Mouse (Mus musculus): Measurements from ENCODE around the gene Ccnk. TPM values are rescaled to one million over a fixed set of nuclear protein-coding genes. Genes with fewer than 3 reads are reported as not detected.

The Ccnk gene
- polyA plus RNA-seq, 1 experiment from 2014 or later: 3.4 TPM

DNA sequence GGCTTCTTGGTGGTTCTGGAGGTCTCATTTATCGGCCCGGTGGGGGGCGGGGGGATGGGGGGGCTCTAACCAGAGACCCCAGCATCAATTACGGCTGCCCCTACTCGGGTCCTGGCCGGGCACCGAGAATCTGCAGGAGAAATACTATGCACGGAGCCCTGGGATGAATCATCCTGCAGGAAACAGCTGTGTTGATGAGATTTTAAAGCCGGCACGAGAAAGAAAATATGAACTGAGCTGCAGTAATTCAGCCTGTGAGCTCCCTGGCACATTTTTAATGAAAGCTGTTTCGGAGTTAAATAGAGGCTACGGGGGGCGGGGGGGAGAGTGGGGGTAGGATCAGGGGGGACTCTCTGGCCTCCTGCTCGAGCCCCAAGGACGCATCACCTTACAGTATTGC is 39.8 kb downstream of the Ccnk start:
- H3K9me3 ChIP-seq (replicated peaks): no peaks in the 10 kb centered on the region
- no peaks in the 10 kb centered on the region for H3K36me3 ChIP-seq
- WGBS: 81% methylated on average over 15 of the region's 15 CpGs
- H3K27ac ChIP-seq: peak overlapping the region; percentile 65; the same call in 1 of the 2 replicates
- H3K4me3 ChIP-seq: no peak overlapping the region
- no peak for DNase-seq (ENCODE audit: low spot score)
- H3K4me1 ChIP-seq: peaks cover 87% of the 10 kb centered on the region
- peaks cover 17% of the 10 kb centered on the region; the same call in 1 of the 2 replicates for H3K27me3 ChIP-seq (ENCODE audit: low read depth, poor library complexity, severe bottlenecking)

DNA sequence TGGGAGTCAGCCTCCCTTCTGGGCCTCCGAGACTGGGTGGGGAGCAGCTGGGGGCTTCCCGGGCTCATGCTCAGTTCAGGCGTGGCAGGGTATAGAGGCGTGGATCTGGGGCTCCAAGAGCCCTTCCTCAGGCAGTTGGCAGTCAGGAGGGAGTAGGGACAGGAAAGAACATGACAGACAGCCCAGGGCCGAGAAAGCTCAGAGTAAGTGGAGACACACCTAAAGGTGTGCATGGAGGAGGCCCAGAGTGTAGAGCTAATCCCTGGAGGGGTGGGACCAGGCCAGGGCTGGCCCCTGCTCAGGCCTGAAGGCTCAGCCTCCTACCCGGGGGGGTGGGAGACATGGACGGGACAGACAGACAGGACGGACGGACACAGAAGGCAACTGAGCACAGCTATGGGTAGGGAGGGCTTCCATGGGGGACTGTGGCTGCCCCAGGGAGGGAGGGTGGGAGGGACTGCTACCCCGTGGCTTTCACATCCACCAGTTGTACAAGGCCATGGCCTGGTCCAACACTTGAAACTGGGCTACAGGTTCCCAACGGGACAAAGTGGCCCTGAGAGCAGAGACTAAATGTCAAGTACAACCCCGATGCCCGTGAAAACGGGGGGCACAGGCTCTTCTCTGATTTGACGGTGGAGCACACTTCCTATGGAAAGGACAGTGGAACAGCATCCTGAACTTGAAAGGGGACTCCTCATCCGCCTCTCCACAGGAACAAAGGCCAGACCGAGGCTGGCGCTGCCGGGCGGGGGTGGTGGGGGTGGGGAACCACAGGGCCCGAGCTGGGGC is 40.6 kb downstream of the Ccnk start:
- no peak overlapping the region for H3K4me3 ChIP-seq
- no peaks in the 10 kb centered on the region for H3K36me3 ChIP-seq
- DNase-seq (ENCODE audit: low spot score): no peak
- no peaks in the 10 kb centered on the region for H3K9me3 ChIP-seq (replicated peaks)
- peaks cover 87% of the 10 kb centered on the region for H3K4me1 ChIP-seq
- WGBS: 80% methylated on average over 21 of the region's 21 CpGs
- H3K27ac ChIP-seq: peak overlapping the region; percentile 65
- H3K27me3 ChIP-seq (ENCODE audit: low read depth, poor library complexity, severe bottlenecking): peaks cover 17% of the 10 kb centered on the region; the same call in 1 of the 2 replicates

DNA sequence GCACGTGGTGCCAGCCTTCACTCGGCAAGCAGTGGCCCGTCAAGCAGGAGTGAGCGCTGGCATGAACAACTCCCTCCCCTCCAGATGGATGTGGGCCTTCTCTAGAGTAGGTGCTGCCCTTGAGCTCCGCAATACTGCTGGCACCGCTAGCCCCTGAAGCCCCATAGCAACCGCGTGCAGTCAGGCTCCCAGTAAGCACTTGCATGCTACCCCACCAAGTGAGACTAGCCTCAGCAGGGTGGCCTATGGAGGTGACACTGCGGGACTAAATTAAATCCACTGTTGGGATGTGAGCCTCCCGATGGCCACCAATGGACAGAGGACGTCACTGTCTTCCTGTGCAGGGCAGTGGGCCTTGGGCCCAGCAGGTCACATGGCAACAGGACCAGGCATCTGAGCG is 41.2 kb downstream of the Ccnk start:
- H3K9me3 ChIP-seq (replicated peaks): no peaks in the 10 kb centered on the region
- no peaks in the 10 kb centered on the region for H3K36me3 ChIP-seq
- DNase-seq (ENCODE audit: low spot score): no peak
- H3K4me1 ChIP-seq: peaks cover 88% of the 10 kb centered on the region
- WGBS: 69% methylated on average over 12 of the region's 12 CpGs
- H3K27ac ChIP-seq: peak overlapping the region; percentile 3; the same call in 1 of the 2 replicates
- peaks cover 17% of the 10 kb centered on the region; the same call in 1 of the 2 replicates for H3K27me3 ChIP-seq (ENCODE audit: low read depth, poor library complexity, severe bottlenecking)
- no peak overlapping the region for H3K4me3 ChIP-seq

DNA sequence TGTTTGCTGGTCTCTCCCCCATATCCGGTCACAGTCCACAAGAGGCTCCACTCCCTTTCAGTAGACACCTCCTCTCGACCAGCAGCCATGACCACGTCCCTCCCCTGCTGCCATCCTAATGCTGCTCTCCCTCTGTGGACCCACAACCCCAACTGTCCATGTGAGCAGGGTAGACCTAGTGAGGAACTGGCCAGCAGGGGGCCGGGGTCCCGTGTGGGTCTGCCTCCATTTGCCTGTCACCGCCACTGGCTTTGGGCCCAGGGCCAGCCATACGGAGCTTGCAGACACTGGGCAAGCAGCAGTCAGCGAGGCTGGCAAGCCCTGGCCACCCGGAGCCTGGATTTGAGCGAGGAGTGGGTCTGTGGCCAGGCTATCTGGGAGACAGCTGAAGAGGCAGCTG is 41.8 kb downstream of the Ccnk start:
- no peaks in the 10 kb centered on the region for H3K36me3 ChIP-seq
- H3K4me3 ChIP-seq: no peak overlapping the region
- DNase-seq (ENCODE audit: low spot score): no peak
- 58% methylated on average over 10 of the region's 10 CpGs for WGBS
- no peaks in the 10 kb centered on the region for H3K9me3 ChIP-seq (replicated peaks)
- peak overlapping the region; percentile 44; the same call in 1 of the 2 replicates for H3K27ac ChIP-seq
- peaks cover 91% of the 10 kb centered on the region for H3K4me1 ChIP-seq
- peaks cover 17% of the 10 kb centered on the region; the same call in 1 of the 2 replicates for H3K27me3 ChIP-seq (ENCODE audit: low read depth, poor library complexity, severe bottlenecking)

DNA sequence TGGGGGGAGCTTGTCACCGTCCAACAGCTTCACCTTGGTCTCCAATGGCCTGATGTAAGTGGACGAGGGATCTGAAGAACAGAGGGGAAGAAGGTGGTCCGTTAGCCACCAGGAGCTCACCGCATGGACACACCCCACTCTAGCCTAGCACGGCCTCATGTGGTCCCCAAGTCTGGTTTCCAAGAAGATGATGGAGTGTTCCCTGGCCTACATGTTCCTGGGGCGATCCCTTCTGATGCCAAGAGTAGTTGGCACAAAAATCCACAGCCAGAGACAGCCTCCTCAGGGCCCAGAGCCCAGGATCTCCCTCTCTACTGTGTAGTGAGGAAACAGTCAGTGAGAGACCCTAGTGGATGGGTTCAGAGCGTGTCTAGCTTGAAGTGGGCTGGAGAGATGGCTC is 42.3 kb downstream of the Ccnk start:
- Histone ChIP-seq H3K27ac (no peak overlapping the region), H3K9me3 (replicated peaks) (no peaks in the 10 kb centered on the region), H3K4me3 (no peak overlapping the region), H3K36me3 (no peaks in the 10 kb centered on the region), H3K4me1 (peaks cover 91% of the 10 kb centered on the region), H3K27me3 (ENCODE audit: low read depth, poor library complexity, severe bottlenecking) (peaks cover 17% of the 10 kb centered on the region; the same call in 1 of the 2 replicates)
- no peak for DNase-seq (ENCODE audit: low spot score)
- WGBS: 93% methylated on average over 7 of the region's 7 CpGs

DNA sequence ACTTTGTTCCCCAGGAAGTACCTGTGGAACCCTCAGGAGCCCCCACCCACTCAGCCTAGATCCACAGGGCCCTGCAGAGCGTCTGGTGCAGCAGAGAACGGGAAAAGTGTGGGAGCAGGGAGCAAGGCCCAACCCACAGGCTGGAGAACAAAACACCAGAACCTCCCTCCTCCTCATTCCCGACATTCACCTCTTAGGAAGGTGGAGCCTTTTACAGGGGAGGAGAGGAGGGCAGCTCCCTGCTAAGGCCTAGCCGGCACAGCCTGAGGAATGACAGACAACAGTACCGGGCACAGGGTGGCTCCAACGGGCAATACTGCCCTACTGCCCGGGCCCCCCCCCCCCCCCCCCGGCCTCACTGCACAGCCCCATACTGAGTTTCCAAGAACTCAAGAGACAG is 44.0 kb downstream of the Ccnk start:
- DNase-seq (ENCODE audit: low spot score): no peak
- H3K27me3 ChIP-seq (ENCODE audit: low read depth, poor library complexity, severe bottlenecking): peaks cover 17% of the 10 kb centered on the region; the same call in 1 of the 2 replicates
- no peak overlapping the region for H3K27ac ChIP-seq
- H3K9me3 ChIP-seq (replicated peaks): no peaks in the 10 kb centered on the region
- no peak overlapping the region for H3K4me3 ChIP-seq
- no peaks in the 10 kb centered on the region for H3K36me3 ChIP-seq
- 55% methylated on average over 7 of the region's 8 CpGs for WGBS
- H3K4me1 ChIP-seq: peaks cover 88% of the 10 kb centered on the region

DNA sequence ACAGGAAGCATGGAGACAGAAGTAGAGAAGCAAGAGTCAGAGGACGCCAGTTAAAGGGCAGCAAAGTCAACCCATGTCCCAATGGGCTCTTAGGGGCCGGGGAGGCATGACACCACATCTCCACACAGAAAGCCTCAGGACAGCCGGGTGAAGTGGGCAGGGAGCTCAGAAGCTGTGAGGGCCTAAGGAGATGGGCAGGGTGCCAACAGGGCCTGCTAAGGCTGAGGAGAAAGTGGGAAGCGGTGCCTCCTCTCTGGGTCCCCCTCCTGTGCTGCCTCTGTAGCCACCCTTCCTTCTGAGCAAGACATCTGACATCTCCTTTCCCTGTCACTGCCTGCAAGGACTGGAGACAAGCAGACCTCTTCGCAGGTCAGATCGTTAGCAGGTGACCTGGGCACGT is 46.4 kb downstream of the Ccnk start:
- peaks cover 75% of the 10 kb centered on the region for H3K4me1 ChIP-seq
- no peaks in the 10 kb centered on the region for H3K9me3 ChIP-seq (replicated peaks)
- H3K4me3 ChIP-seq: no peak overlapping the region
- peaks cover 13% of the 10 kb centered on the region; the same call in 1 of the 2 replicates for H3K27me3 ChIP-seq (ENCODE audit: low read depth, poor library complexity, severe bottlenecking)
- WGBS: 83% methylated on average over 7 of the region's 7 CpGs
- H3K36me3 ChIP-seq: no peaks in the 10 kb centered on the region
- H3K27ac ChIP-seq: no peak overlapping the region
- no peak for DNase-seq (ENCODE audit: low spot score)

DNA sequence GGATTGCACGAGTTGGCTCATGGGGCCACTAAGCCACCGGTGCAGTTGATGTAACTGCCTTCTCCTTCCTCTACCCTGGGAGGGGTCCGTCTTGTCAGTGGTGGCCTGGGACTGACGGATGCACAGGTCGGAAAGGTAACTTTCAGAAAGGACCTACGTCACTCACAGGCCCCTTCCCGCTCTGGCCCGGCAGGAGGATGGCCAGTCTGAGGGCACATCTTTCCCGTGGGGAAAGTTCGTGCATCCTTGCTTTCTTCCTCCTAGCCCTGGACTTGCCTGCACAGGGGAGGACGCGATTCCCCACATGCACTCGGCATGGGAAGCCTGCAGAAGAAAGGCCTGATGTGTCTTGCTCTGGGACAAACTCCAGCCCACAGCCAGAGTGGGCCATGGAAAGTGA is 46.8 kb downstream of the Ccnk start:
- H3K27me3 ChIP-seq (ENCODE audit: low read depth, poor library complexity, severe bottlenecking): peaks cover 13% of the 10 kb centered on the region; the same call in 1 of the 2 replicates
- no peak overlapping the region for H3K4me3 ChIP-seq
- no peaks in the 10 kb centered on the region for H3K36me3 ChIP-seq
- H3K27ac ChIP-seq: no peak overlapping the region
- 79% methylated on average over 13 of the region's 13 CpGs for WGBS
- H3K4me1 ChIP-seq: peaks cover 75% of the 10 kb centered on the region
- DNase-seq (ENCODE audit: low spot score): no peak
- H3K9me3 ChIP-seq (replicated peaks): no peaks in the 10 kb centered on the region

DNA sequence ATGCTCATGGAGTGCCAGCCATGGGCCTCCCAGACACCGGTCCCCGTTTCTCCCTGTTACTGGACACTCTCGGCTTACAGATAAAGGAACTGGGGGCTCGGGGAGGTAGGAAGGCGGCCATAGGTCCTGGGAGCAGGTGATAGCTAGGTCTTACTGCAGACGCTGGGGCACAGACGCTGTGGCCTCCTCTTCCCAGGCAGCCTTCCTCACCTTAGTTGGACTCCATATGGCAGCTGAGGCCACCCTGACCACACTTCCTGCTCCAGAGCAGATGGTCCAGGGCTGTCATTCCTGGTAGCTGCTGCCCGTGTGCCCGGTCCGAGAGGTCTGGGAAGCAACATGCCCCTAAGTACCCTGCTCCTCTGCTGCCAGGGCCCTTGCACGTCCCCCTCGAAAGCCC is 47.6 kb downstream of the Ccnk start:
- Histone ChIP-seq H3K4me1 (peaks cover 76% of the 10 kb centered on the region), H3K9me3 (replicated peaks) (no peaks in the 10 kb centered on the region), H3K36me3 (no peaks in the 10 kb centered on the region), H3K4me3 (no peak overlapping the region), H3K27ac (no peak overlapping the region), H3K27me3 (ENCODE audit: low read depth, poor library complexity, severe bottlenecking) (peaks cover 13% of the 10 kb centered on the region; the same call in 1 of the 2 replicates)
- DNase-seq (ENCODE audit: low spot score): no peak
- WGBS: 88% methylated on average over 12 of the region's 12 CpGs

DNA sequence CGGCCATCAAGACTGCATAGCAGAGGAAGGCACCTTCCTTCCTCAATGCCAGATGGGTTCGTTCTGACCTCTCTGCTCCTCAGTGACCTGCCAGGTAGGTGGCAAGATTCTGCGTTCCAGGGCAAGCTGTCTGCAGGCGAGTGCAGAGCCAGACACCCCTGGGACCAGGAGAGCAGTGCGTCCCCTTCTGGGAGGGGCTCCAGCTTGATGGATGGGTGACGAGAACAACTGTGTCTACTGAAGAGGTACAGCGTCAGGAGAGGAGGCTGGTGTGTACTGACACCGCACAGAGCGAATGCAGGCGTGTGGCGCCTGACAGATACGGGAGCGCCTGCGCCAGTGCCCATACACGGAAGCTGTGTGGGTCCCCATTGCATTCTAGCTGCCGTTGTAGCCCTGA is 48.1 kb downstream of the Ccnk start:
- peaks cover 80% of the 10 kb centered on the region for H3K4me1 ChIP-seq
- H3K4me3 ChIP-seq: no peak overlapping the region
- DNase-seq (ENCODE audit: low spot score): no peak
- WGBS: 87% methylated on average over 16 of the region's 16 CpGs
- peaks cover 13% of the 10 kb centered on the region; the same call in 1 of the 2 replicates for H3K27me3 ChIP-seq (ENCODE audit: low read depth, poor library complexity, severe bottlenecking)
- no peaks in the 10 kb centered on the region for H3K36me3 ChIP-seq
- H3K27ac ChIP-seq: no peak overlapping the region
- no peaks in the 10 kb centered on the region for H3K9me3 ChIP-seq (replicated peaks)

DNA sequence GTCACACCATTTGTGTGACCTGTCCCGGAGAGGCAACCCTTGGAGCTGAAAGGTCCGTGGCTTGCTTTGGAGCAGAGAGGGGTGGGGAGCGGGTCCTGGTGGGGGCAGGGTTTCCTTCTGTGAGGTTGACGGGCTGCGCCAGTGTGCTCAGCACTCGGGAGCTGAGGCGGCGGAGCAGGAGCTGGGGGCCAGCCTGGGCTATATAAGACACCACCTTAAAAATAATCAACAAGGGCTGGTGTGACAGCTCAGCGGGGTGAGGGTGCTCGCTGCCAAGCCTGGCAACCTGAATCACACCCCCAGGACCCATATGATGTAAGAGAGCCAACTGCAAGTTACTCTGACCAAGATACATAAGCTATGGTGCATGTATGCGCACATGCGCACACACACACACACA is 50.7 kb downstream of the Ccnk start:
- WGBS: 77% methylated on average over 12 of the region's 12 CpGs
- Histone ChIP-seq H3K27me3 (ENCODE audit: low read depth, poor library complexity, severe bottlenecking) (peaks cover 19% of the 10 kb centered on the region), H3K27ac (no peak overlapping the region), H3K9me3 (replicated peaks) (no peaks in the 10 kb centered on the region), H3K36me3 (no peaks in the 10 kb centered on the region), H3K4me3 (no peak overlapping the region), H3K4me1 (peaks cover 79% of the 10 kb centered on the region)
- DNase-seq (ENCODE audit: low spot score): no peak

DNA sequence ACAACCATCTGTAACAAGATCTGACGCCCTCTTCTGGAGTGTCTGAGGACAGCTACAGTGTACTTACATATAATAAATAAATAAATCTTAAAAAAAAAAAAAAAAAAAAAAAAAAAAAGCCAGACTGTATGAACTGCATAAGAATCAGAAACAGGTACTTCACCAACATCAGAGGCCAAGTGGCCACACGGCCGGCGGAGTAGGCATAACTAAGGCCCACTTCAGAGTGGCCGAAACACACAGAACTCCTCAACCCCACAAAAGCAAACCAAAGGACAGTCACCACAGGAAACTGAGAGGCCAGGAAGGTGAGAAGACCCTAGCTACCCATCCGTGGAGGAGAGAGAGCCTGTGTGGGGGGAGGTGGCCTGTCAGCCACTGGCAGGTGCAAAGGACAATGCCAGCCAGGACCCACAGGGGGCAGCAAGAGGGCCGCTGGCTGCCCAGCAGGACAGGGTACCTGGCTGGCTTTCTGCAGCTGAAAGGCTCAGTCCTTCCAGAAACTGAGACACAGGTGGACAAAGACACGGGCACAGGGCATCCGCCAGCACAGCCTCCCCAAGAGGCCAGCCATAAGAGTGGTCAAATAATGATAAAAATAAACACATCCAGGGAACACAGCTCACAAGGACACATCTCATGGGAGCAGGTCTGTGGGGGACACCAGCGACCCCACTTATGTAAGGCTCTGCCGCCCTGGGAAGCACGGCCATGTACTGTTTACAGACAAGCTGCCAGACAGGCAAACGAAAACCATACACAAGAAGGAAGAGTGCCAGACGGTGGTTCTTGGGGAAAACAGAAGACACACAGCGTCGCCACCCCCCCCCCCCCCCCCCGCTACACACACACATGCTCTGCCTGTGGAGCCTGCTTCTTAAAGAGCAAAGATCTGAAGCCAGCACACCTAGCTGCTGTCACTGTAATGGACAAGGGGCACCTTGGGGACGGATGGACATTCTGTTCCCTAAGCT is 51.7 kb downstream of the Ccnk start:
- H3K4me3 ChIP-seq: no peak overlapping the region
- H3K36me3 ChIP-seq: no peaks in the 10 kb centered on the region
- peaks cover 29% of the 10 kb centered on the region for H3K27me3 ChIP-seq (ENCODE audit: low read depth, poor library complexity, severe bottlenecking)
- H3K27ac ChIP-seq: no peak overlapping the region
- no peak for DNase-seq (ENCODE audit: low spot score)
- 69% methylated on average over 17 of the region's 18 CpGs for WGBS
- H3K9me3 ChIP-seq (replicated peaks): no peaks in the 10 kb centered on the region
- peaks cover 76% of the 10 kb centered on the region for H3K4me1 ChIP-seq

DNA sequence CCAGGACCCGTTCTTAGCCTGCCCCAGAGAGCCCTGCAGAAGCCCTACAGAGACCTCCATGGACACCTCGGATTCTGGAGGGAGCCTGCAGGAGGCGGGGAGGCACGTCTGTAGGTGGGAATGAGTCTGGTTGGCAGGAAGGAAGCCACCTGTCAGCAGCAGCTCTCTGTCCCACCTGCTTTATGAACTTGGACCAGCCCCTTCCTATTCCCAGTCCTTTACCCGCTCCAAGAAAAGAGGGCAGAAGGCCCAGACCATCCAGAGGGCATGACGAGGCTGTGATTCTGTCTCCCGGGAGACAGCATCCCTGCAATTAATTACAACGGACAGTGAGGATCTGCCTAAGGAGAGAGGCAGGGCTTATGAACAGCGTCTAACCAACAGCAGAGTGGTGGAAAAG is 52.5 kb downstream of the Ccnk start:
- H3K36me3 ChIP-seq: no peaks in the 10 kb centered on the region
- H3K4me3 ChIP-seq: no peak overlapping the region
- no peak overlapping the region for H3K27ac ChIP-seq
- peaks cover 37% of the 10 kb centered on the region for H3K27me3 ChIP-seq (ENCODE audit: low read depth, poor library complexity, severe bottlenecking)
- peaks cover 74% of the 10 kb centered on the region for H3K4me1 ChIP-seq
- H3K9me3 ChIP-seq (replicated peaks): no peaks in the 10 kb centered on the region
- 51% methylated on average over 9 of the region's 9 CpGs for WGBS
- DNase-seq (ENCODE audit: low spot score): no peak
